Mouse (Mus musculus) C2C12 (cell line): Measurements from ENCODE around the gene Ankfn1.

Experiments
- CEBPB ChIP-seq: IDR thresholded peaks from one replicate; pipeline ENCODE4 v1.6.1; 2011; ENCODE audit warnings: low read depth, mild to moderate bottlenecking, control low read depth, moderate library complexity
- CTCF ChIP-seq: IDR thresholded peaks from one replicate; pipeline ENCODE4 v1.5.1; 2011; ENCODE audit not compliant: control insufficient read depth, insufficient read depth, insufficient read length
- FOSL1 ChIP-seq: IDR thresholded peaks from one replicate; pipeline ENCODE4 v1.8.0; 2011; ENCODE audit warnings: mild to moderate bottlenecking, low read length; ENCODE audit not compliant: poor library complexity, insufficient read depth, severe bottlenecking
- MAX ChIP-seq: IDR thresholded peaks from one replicate; pipeline ENCODE4 v1.6.1; 2011; ENCODE audit warnings: mild to moderate bottlenecking, control low read depth
- MYOD1 ChIP-seq: IDR thresholded peaks from one replicate; pipeline ENCODE4 v1.6.1; 2011; ENCODE audit warnings: low read depth; ENCODE audit not compliant: control insufficient read depth, insufficient read length
- MYOG ChIP-seq: IDR thresholded peaks from one replicate; pipeline ENCODE4 v1.6.1; 2011; ENCODE audit not compliant: control insufficient read depth, insufficient read length; ENCODE audit errors: extremely low read depth
- USF1 ChIP-seq: IDR thresholded peaks from one replicate; pipeline ENCODE4 v1.6.1; 2011; ENCODE audit warnings: low read depth, mild to moderate bottlenecking, control low read depth, moderate library complexity

GRCm38 (mm10) chr11:89716351-89716750 is 61.1 kb downstream of the Ankfn1 start:
- TF ChIP-seq USF1 = no peak
- no peak for TF ChIP-seq CTCF
- TF ChIP-seq MAX = no peak
- no peak for TF ChIP-seq MYOG
- TF ChIP-seq MYOD1 = no peak
- TF ChIP-seq FOSL1 = no peak
- no peak for TF ChIP-seq CEBPB
